Mouse (Mus musculus) spleen, postnatal 10 days (tissue): ENCODE results near the gene Lmbr1.

Source experiments
- DNase-seq, 2 experiments: peaks; one replicate each; pipeline ENCODE4 v3.0.0; 2021 to 2022; ENCODE audit warnings: low spot score in 2 of 2

Lmbr1 gene

DNA sequence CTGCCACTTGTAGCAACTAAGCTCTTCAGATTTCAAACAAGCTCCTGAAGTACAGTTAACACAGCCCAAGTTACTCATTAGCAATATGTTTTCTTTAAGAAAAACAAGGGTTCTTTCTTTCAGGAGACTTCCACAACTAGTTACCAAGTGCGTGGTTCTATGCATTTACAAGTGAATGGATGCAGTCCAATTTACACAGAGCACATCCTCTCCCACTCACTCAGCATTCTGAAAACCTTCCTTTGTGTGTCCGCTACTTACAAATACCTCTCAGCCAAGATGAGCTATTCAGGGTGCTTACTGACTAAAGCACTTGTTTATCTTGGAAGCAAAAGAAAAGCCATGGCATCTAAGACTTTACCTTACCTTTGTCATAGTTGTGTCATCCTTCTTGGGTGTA is 124.3 kb downstream of the Lmbr1 start:
- DNase-seq = no peak

DNA sequence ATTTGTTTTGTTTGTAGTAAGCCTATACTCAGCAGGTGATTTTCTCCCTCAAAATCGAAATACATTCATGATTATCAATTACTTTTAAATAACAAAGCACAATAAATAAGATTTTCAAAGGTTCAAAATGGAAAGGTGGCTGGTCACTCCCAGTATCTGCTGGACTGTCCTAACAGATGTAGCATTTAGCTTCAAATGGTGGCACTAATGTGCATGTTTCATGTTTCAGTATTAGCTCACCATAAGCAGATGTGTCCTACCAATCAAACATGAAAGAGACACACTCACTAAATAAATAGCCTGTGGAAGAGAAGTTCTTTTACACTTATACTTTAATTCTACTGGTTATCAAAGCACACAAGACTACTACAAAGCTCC is 126.7 kb downstream of the Lmbr1 start:
- no peak for DNase-seq

DNA sequence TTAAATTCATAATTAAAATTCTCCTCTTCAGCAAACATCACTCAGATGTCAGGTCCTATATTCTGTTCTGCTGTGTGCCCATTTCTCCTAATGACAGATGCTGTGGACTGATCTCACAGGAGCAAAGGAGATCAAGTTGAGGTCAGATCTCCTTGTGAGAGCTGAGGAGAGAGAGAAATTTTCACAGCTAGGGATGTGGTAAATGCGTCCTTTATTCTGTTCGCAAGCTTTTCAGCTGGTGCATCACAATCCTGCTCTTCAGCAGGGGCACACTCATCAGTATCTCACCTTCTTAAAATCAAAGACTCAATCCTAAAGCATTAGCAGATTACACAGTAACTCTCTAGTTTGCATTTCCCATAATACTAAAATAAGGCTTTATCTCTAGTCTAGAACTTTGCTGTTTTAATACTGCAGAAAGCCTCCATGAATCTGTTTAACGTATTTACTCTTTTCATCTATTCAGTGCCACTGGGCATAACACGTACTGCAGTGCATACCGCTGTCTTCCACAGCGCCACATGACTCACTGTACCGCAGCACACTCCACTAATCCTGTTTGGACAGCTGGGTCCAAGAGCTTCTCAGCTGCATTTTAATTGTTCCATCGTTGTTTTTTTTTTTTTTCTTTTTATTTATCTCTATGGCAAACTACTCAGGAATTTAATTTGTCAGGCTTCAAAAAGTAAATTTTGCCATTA is 127.2 kb downstream of the Lmbr1 start:
- DNase-seq = no peak

DNA sequence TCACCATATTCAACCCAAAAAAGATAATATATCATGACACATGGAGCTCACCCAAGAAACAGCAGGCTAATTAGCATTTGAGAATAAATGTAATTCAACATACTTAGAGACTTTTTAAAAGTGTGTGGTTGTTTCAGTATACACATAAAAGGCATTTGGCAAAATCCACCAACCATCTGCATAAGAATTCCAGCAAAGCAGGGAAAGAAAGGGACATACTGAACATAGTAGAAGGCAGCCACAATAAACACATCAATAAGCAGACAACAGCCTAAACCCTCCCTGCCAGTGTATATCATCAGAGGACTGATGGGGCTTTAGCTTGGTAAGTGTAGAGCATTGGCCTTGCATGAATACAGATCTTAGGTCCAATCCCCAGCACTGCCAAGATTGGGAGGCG is 133.4 kb downstream of the Lmbr1 start:
- DNase-seq = no peak

DNA sequence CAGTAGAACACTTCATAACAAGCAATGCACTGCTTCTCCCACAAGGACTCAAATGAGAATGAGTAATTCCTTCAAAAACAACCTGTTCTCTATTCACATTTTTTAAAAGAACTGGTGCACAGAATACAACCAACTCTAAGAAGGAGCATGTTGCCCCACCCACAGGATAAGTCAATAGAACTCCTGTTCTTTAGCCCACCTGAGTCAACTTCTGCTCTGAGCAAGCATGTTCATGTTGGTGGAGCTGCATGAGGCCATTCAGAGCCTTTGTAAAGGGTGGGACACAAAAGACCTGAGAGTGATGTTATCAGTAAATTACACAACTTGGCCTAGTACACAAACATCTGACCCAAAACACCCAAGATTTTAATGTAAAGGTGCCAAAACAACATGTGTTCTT is 139.8 kb downstream of the Lmbr1 start:
- no peak for DNase-seq

DNA sequence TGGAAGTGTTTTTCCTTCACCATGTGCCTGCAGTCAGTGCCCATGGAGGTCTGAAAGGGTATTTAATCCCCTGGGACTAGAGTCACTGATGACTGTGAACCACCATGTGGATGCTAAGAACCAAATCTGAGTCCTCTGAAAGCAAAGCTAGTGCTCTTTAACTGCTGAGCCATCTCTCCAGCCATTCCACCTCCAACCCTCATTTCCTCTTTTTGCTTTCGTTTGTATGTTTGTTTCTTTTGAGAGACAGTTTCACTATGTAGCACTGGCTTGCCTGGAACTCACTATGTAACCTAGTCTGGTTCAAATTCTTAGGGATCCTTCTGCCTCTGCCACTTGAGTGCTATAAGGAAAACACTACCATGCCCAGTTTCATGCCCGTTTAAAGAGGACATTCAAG is 147.7 kb downstream of the Lmbr1 start:
- no peak for DNase-seq

DNA sequence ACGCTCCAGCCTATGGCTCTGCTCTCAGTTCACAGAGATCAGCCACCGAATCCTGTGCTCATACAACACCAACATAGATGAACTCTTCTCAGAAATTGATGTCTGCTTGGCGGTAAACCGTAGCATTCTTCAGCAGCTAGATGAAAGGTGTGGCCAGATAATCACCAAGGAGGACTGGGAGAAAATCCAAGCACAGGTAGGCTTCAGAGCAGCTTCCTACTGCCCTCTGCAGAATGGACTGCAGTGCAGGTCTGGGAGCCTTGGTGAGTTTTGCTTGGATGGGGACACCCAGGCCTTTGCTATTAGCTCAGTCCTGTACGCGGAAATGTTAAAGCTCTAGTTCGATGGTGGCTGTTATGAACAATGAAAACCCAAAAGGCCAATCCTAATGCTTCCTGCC is 154.1 kb downstream of the Lmbr1 start:
- no peak for DNase-seq

DNA sequence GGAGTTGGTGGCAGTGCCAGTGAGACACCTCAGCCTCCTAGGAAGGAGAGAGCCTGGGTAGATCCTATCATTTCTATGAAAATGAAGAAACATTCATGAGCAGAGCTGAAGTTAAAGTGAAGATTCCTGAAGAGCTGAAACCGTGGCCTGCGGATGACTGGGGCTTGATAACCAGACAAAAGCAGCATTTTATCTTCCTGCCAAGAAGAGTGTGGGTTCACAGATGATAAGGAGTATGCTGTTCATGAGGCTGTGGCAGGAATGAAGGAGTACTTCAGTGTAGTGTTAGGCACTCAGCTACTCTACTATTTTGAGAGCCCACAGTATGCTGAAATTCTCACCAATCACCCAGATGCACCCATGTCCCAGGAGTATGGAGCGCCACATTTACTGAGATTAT is 160.2 kb downstream of the Lmbr1 start:
- no peak for DNase-seq

DNA sequence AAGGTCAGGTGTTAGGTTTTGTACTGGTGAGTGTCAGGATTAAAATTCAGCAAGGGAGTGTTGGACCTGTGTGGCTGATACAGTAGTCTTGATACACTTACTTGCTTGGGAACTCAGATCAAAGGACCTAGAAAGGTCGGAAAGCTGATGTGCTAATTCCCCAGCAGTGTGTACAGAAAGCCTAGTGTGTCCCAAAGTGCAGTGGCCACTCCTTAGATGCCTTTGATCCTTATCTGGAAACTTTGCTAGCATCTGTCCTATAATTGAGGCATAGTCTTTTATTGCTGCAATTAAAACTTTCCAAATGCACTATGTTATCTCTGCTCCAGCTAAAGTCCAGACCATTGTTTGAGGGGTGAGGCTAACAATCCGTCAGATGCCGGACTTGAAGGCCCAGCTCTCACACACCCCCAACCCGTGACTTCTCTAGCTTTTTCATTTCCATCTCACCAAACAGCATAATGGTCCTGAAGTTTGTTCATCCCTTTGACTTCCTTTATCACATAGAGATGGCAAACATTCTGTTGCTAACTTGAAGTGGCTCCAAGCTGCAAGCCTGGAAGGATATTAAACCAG is 166.1 kb downstream of the Lmbr1 start:
- DNase-seq = no peak

DNA sequence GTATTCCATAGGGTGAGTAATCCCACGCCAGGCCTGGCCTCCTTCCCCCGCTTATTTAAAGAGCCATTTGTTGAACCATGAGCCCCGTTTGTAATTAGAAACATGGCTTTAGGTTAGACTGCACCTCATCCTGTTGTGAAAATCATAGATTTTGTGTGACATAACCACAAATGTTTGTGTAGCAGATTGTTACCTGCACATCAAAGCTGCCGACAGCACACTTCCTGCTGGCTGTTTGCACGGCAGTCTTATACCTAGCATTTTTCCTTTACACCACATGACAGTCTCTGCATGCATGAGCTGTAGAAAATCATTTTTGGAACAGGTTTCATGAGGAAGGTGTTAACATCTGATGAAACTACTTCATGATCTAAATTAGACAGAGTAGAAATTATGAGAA is 172.5 kb downstream of the Lmbr1 start:
- no peak for DNase-seq

DNA sequence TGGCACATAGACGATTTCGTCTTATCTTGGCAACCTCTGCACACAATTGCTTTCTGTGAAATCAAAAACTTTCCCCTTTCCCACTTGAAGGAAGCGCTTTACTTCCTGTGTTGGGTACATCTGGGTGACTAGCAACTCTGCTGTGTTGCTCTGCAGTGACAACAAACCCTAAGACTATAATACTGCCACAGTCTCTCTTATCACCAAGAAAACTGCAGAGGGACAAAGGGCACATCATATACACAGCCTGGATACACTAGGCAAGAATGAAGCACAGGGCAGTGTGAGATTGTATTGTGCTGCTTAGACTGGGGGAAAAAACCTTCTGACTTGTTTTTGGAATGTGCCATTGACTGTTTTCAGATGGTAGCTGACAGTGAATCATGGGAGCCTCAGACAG is 178.3 kb downstream of the Lmbr1 start:
- DNase-seq = no peak

DNA sequence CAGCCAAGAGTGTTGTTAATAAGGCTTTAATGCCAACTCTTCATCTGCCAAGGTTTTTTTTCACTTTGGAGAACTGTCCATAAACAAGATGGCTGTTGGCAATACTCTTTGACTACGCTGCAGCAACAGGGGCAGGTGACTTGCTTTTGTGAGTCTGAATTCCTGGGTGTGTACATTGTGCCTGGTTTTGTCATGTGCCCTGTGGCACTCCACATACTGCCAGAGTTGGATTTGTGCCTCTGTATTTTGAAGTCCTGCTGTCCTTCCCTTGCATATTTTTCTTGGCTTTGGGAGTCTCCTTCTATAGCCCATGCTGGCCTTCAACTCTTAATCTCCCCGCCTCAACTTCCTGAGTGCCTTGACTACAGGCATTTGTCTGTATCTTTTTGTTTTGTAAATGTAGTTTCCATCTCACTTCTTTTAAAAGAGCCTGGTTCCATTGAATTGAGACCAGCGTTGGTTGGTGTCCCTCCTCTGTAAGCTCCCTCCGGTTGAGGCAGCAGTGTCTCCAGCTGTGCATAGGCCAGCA is 179.2 kb downstream of the Lmbr1 start:
- no peak for DNase-seq

DNA sequence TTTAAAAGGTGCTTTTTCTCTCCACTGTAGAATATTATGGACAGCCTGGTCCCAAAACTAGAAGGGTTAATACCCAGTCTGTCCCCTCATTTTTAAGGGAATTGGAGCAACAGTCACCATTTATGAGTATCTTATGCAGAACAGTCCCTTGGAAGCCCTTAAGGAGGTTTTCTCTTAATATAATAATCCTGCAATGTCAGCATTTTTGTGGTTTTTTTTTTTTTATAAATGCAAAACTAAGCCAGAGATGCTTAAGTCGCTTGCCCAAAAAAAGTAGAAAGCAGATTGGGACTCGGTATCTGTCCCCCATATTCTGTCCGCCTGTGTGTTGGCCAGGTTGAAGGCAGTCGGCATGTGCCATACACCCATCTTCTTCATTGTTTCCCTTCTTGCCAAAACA is 181.0 kb downstream of the Lmbr1 start:
- no peak for DNase-seq

DNA sequence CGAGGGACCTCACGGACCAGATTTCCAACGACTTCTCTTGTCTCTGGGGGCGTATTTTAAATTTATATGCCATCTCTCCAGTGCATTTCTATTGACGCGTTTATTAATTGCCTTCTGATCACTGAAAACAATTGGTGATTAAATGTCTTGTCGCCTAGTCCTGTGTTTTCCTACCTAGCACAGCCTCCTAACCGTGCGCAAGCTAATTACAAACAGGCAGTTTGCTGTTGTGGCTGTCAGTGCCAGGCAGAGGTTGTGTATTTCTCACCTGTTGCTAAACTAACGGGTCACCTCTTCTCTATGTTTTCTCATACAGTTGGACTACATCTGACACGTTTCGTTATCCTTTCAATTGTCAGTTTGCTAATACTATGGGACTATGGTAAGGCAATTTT is 181.9 kb downstream of the Lmbr1 start:
- no peak for DNase-seq

DNA sequence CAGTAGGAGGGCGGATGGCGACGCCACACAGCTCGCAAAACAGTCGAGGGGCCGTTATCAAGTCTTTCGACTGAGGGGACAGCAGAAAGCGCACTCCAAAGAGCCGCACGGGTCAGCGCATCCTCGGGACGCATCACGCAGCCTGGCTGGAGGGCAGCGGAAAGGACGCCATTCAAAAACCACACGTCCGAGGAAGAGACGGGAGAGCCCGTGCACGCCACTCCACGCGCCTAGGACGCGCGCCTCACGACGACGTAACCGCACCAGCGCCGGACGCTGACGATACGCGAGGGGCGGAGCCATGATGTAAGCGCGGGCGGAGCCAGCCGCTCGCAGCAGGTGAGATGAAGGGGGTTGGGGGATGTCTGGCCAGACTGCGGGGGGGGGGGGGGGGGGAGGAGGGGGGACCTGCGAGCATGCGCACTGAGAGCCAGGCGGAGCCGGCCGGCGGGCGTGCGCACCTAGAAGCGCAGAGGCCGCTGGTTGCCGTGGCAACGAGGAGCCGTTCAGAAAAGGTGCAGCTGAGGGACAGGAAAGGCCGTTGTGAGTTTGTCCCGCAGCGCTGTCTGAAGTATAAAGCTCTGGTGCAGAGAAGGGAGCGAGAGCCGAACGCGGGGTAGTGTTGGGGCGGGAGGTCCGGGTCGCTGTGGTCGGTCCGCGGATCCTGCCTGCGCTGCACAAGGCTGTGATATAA is 182.5 kb downstream of the Lmbr1 start, which contains the start of gene Rnf32:
TSS of gene Rnf32 (plus strand) at position 423 of the 694 bp plus-strand sequence.
- DNase-seq = peak; percentile 19 to 73

DNA sequence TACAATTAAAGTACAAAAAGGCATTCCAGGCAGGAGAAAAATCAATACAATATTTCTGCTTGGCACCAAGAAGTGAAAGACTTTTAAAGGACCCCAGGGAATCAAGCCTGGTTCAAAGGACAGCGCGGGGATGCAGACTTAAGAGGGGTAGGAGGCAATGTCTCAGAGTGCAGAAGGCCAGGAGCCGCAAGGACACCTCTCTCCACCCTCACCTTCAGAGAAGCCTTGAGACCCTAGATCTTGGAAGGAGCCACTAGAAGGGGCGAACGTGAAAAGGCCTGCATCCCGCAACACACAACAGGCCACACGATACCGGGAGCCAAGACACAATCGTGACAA is 183.0 kb downstream of the Lmbr1 start:
- DNase-seq = no peak

DNA sequence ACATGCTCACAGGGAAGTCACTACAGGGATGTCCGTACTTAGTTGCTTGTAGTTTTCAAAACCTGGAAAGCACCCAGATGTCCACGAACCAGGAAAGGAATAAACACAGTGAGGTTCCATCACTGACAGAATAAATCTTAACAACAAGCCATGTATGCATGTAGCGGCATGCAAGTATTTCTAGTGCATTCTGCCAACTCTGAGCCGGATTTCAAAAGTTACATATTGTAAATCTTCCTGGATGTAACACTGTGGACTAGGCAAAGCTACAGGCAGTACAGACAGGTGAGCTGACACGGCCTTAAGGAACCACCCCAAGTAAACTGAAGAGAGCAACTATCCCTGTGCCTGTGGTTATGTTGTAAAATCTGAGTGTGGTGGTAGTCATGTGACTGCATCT is 191.4 kb downstream of the Lmbr1 start:
- DNase-seq = no peak
